Mouse (Mus musculus) midbrain, postnatal 0 days (tissue): ENCODE measurements around the gene Mknk2. TPM values are rescaled to one million over a fixed set of nuclear protein-coding genes. Genes with fewer than 3 reads are reported as not detected.

Experiments used
- ATAC-seq: fragments of 200-750 bp; cut with Nextera tagmentation; 2 replicates; pipeline ENCODE4 v1.8.0; 2017; ENCODE audit warnings: moderate number of reproducible peaks, mild to moderate bottlenecking, moderate TSS enrichment, moderate library complexity; ENCODE audit not compliant: low FRiP score
- DNase-seq: peaks from one replicate; pipeline ENCODE4 v3.0.0-alpha.2; 2015; ENCODE audit warnings: low spot score
- H3K27ac ChIP-seq: fragments of 300-500 bp; sonication (generic); 2 replicates; pipeline ENCODE4 v1.5.1; 2014; ENCODE audit warnings: low read depth, mild to moderate bottlenecking, low read length, mixed read lengths
- H3K27me3 ChIP-seq: fragments of 300-500 bp; sonication (generic); 2 replicates; pipeline ENCODE4 v1.6.1; 2014; ENCODE audit warnings: low read length, control low read depth, mixed read lengths; ENCODE audit not compliant: insufficient read depth
- H3K36me3 ChIP-seq: fragments of 300-500 bp; sonication (generic); 2 replicates; pipeline ENCODE4 v1.6.1; 2014; ENCODE audit warnings: low read length, control low read depth, mixed read lengths; ENCODE audit not compliant: insufficient read depth
- H3K4me1 ChIP-seq: fragments of 300-500 bp; sonication (generic); 2 replicates; pipeline ENCODE4 v1.6.1; 2014; ENCODE audit warnings: mild to moderate bottlenecking, control low read depth, antibody characterized with exemption, low read length, mixed read lengths; ENCODE audit not compliant: insufficient read depth
- H3K4me2 ChIP-seq: fragments of 300-500 bp; sonication (generic); 2 replicates; pipeline ENCODE4 v1.6.1; 2014; ENCODE audit warnings: low read depth, mild to moderate bottlenecking, low read length, mixed read lengths; ENCODE audit not compliant: poor library complexity, severe bottlenecking
- H3K4me3 ChIP-seq: fragments of 300-500 bp; sonication (generic); 2 replicates; pipeline ENCODE4 v1.5.1; 2014; ENCODE audit warnings: low read depth, mild to moderate bottlenecking, low read length, moderate library complexity
- H3K9ac ChIP-seq: fragments of 300-500 bp; sonication (generic); replicated peaks from 2 replicates; pipeline ENCODE4 v1.6.1; 2014; ENCODE audit warnings: mild to moderate bottlenecking, low read length, moderate library complexity, mixed read lengths; ENCODE audit not compliant: poor library complexity, severe bottlenecking
- H3K9me3 ChIP-seq: fragments of 300-500 bp; sonication (generic); 2 replicates; pipeline ENCODE4 v1.6.1; 2016; ENCODE audit warnings: low read length, control low read depth
- CTCF ChIP-seq: IDR thresholded peaks from 2 replicates; pipeline ENCODE4 v1.5.1; 2016; ENCODE audit warnings: antibody characterized with exemption, mild to moderate bottlenecking
- WGBS: fragments of 180-500 bp; shearing (Covaris S2); extraction: QIAGEN DNeasy Blood & Tissue Kit; methylation state at CpG from one replicate; pipeline ENCODE4 v1.1.7; 2014; 5-methylcytosine and 5-hydroxymethylcytosine counted together
- polyA plus RNA-seq: library from polyadenylated mRNA; unstranded; fragments of >200 nt; fragmentation: Nextera tagmentation; extraction: Ambion mirVana; gene quantifications from 2 replicates; pipeline ENCODE4 v1.2.1, GENCODE M21; 2015
- total RNA-seq: library from RNA; depleted of rRNA; stranded (reverse); fragments of >200 nt; gene quantifications from 2 replicates; pipeline ENCODE4 v1.2.3, GENCODE M21; 2014

Mknk2 gene
- total and polyA plus RNA-seq, 2 experiments from 2014 or later: 36.0 to 74.6 TPM

- DNase-seq: no peak
- no peak for ATAC-seq
- 91% methylated on average over 13 of the region's 13 CpGs for WGBS
- no peak for TF ChIP-seq CTCF
- Histone ChIP-seq H3K27me3 (no peaks in the 10 kb centered on the region), H3K9me3 (no peaks in the 10 kb centered on the region), H3K27ac (no peak overlapping the region), H3K4me3 (no peak overlapping the region), H3K36me3 (peaks cover 25% of the 10 kb centered on the region), H3K4me1 (no peaks in the 10 kb centered on the region; the same call in 1 of the 2 replicates), H3K4me2 (no peak overlapping the region), H3K9ac (no peak overlapping the region)
Measured at GRCm38 (mm10) chr10:80694159-80694938, 16.4 kb upstream of the Mknk2 start.

GRCm38 (mm10) chr10:80693401-80694045, 15.6 kb upstream of the Mknk2 start:
- H3K9me3 ChIP-seq: no peaks in the 10 kb centered on the region
- H3K4me1 ChIP-seq: no peaks in the 10 kb centered on the region; the same call in 1 of the 2 replicates
- H3K27ac ChIP-seq: no peak overlapping the region
- ATAC-seq (no peak), DNase-seq (no peak)
- no peak for TF ChIP-seq CTCF
- 92% methylated on average over 12 of the region's 12 CpGs for WGBS
- H3K36me3 ChIP-seq: peaks cover 27% of the 10 kb centered on the region
- no peak overlapping the region for H3K9ac ChIP-seq
- no peak overlapping the region for H3K4me3 ChIP-seq
- no peak overlapping the region for H3K4me2 ChIP-seq
- H3K27me3 ChIP-seq: no peaks in the 10 kb centered on the region

- Histone ChIP-seq H3K27me3 (no peaks in the 10 kb centered on the region), H3K9me3 (no peaks in the 10 kb centered on the region), H3K4me2 (no peak overlapping the region), H3K4me1 (no peaks in the 10 kb centered on the region), H3K9ac (no peak overlapping the region), H3K4me3 (no peak overlapping the region), H3K36me3 (peaks cover 24% of the 10 kb centered on the region), H3K27ac (no peak overlapping the region)
- no peak for ATAC-seq
- no peak for DNase-seq
- 83% methylated on average over 14 of the region's 14 CpGs for WGBS
- TF ChIP-seq CTCF: no peak
Measured at GRCm38 (mm10) chr10:80692249-80693165, 14.6 kb upstream of the Mknk2 start.

- no peaks in the 10 kb centered on the region for H3K4me1 ChIP-seq
- peak; percentile 80 for DNase-seq
- no peaks in the 10 kb centered on the region for H3K27me3 ChIP-seq
- no peaks in the 10 kb centered on the region for H3K9me3 ChIP-seq
- no peak overlapping the region for H3K4me2 ChIP-seq
- H3K9ac ChIP-seq: no peak overlapping the region
- peaks cover 60% of the 10 kb centered on the region for H3K36me3 ChIP-seq
- no peak for ATAC-seq
- WGBS: 33% methylated on average over 5 of the region's 5 CpGs
- H3K4me3 ChIP-seq: no peak overlapping the region
- peak; percentile 74 for TF ChIP-seq CTCF
- no peak overlapping the region for H3K27ac ChIP-seq
Measured at GRCm38 (mm10) chr10:80687850-80688249, 9.9 kb upstream of the Mknk2 start.

GRCm38 (mm10) chr10:80686617-80687016, 8.7 kb upstream of the Mknk2 start:
- Histone ChIP-seq H3K4me2 (no peak overlapping the region), H3K9me3 (no peaks in the 10 kb centered on the region), H3K4me3 (no peak overlapping the region), H3K27me3 (no peaks in the 10 kb centered on the region), H3K27ac (no peak overlapping the region), H3K36me3 (peaks cover 60% of the 10 kb centered on the region), H3K9ac (no peak overlapping the region), H3K4me1 (no peaks in the 10 kb centered on the region)
- DNase-seq (no peak), ATAC-seq (no peak)
- WGBS: 96% methylated on average over 3 of the region's 3 CpGs
- TF ChIP-seq CTCF: no peak
